20 mouse cellular contexts compared by ENCODE assay signal in genomic region chr17:36844725-36845124, GRCm38 (mm10). TPM values are rescaled to one million over a fixed set of nuclear protein-coding genes. Genes with fewer than 3 reads are reported as not detected.
DNase-seq lines count a peak whose midpoint lies in the region; ATAC-seq lines count a peak whose summit lies in the region.
"Had no signal": no experiment of that assay in that cellular context is flagged by ENCODE, and none has a peak within 500 bp of the region (broad histone marks: within the 10 kb centered on the region; RNA-seq: fewer than 3 reads in every experiment).

No protein-coding gene starts in this region.

- H3K4me1 ChIP-seq in lung, embryonic 15.5 days = 0 out of 2 replicates have a peak, but pooled peaks cover under 1% of the 10 kb centered on the region
- peaks cover 43% of the 10 kb centered on the region for H3K4me1 ChIP-seq in liver, embryonic 12.5 days
- no peaks in the 10 kb centered on the region for H3K4me1 ChIP-seq in forebrain, embryonic 14.5 days (ENCODE audit: control insufficient read depth, insufficient read depth, low read length)
- H3K4me1 ChIP-seq: forebrain, embryonic 12.5 days; midbrain, embryonic 13.5 days had no signal

- no peak overlapping the region for H3K9ac ChIP-seq in lung, embryonic 15.5 days
- H3K9ac ChIP-seq in liver, embryonic 12.5 days = no peak overlapping the region
- no peak overlapping the region for H3K9ac ChIP-seq in forebrain, embryonic 14.5 days (ENCODE audit: low read length)
- H3K9ac ChIP-seq: forebrain, embryonic 12.5 days; limb, embryonic 12.5 days; midbrain, embryonic 13.5 days; stomach, embryonic 15.5 days had no signal

- ATAC-seq in lung, embryonic 15.5 days (ENCODE audit: borderline replicate concordance, extremely low read depth, low FRiP score, low TSS enrichment) = peak; percentile 65; the same call in 1 of the 2 replicates
- no peak for ATAC-seq in liver, embryonic 12.5 days
- ATAC-seq in forebrain, embryonic 14.5 days = no peak
- ATAC-seq: midbrain, embryonic 13.5 days had no signal

- H3K9me3 ChIP-seq in lung, embryonic 15.5 days = no peaks in the 10 kb centered on the region
- no peaks in the 10 kb centered on the region for H3K9me3 ChIP-seq in liver, embryonic 12.5 days (replicated peaks)
- no peaks in the 10 kb centered on the region for H3K9me3 ChIP-seq in forebrain, embryonic 14.5 days (replicated peaks; ENCODE audit: control insufficient read depth, low read length)
- H3K9me3 ChIP-seq: forebrain, embryonic 12.5 days; limb, embryonic 12.5 days; midbrain, embryonic 13.5 days; stomach, embryonic 15.5 days had no signal

- H3K4me2 ChIP-seq in lung, embryonic 15.5 days = no peak overlapping the region
- peak overlapping the region; percentile 47 for H3K4me2 ChIP-seq in liver, embryonic 12.5 days
- H3K4me2 ChIP-seq in forebrain, embryonic 14.5 days (ENCODE audit: low read length) = no peak overlapping the region
- H3K4me2 ChIP-seq: forebrain, embryonic 12.5 days; limb, embryonic 12.5 days; midbrain, embryonic 13.5 days; stomach, embryonic 15.5 days had no signal

- no peak overlapping the region for H3K27ac ChIP-seq in lung, embryonic 15.5 days
- peak overlapping the region; percentile 28 for H3K27ac ChIP-seq in liver, embryonic 12.5 days
- no peak overlapping the region for H3K27ac ChIP-seq in forebrain, embryonic 14.5 days (ENCODE audit: low read depth, low read length)
- H3K27ac ChIP-seq: forebrain, embryonic 12.5 days; limb, embryonic 12.5 days; midbrain, embryonic 13.5 days; stomach, embryonic 15.5 days had no signal

- no peaks in the 10 kb centered on the region for H3K27me3 ChIP-seq in lung, embryonic 15.5 days
- H3K27me3 ChIP-seq in liver, embryonic 12.5 days (replicated peaks) = no peaks in the 10 kb centered on the region
- H3K27me3 ChIP-seq in forebrain, embryonic 14.5 days (replicated peaks; ENCODE audit: control insufficient read depth, insufficient read depth, low read length) = no peaks in the 10 kb centered on the region
- H3K27me3 ChIP-seq: forebrain, embryonic 12.5 days; limb, embryonic 12.5 days; midbrain, embryonic 13.5 days; stomach, embryonic 15.5 days had no signal

- WGBS in lung, embryonic 15.5 days = 32% methylated on average over 1 of the region's 1 CpGs
- 66% methylated on average over 1 of the region's 1 CpGs for WGBS in liver, embryonic 12.5 days (ENCODE audit: insufficient replicate concordance)
- WGBS in forebrain, embryonic 14.5 days = 82% methylated on average over 1 of the region's 1 CpGs

- no peaks in the 10 kb centered on the region for H3K36me3 ChIP-seq in lung, embryonic 15.5 days
- H3K36me3 ChIP-seq in liver, embryonic 12.5 days = no peaks in the 10 kb centered on the region
- no peaks in the 10 kb centered on the region for H3K36me3 ChIP-seq in forebrain, embryonic 14.5 days (ENCODE audit: control insufficient read depth, insufficient read depth, low read length)
- H3K36me3 ChIP-seq: stomach, embryonic 15.5 days had no signal

- DNase-seq in lung, postnatal 4 days = no peak
- peak; percentile 77 for DNase-seq in adrenal gland, adult 8-10 months
- DNase-seq in thymus, postnatal 25 days = no peak
- DNase-seq in retina, embryonic 14.5 days (ENCODE audit: low spot score) = no peak
- no peak for DNase-seq in forebrain, embryonic 14.5 days (ENCODE audit: low spot score)
- DNase-seq: cerebellum, postnatal 25 days; heart, postnatal 4 days; kidney, postnatal 4 days had no signal

- no peak overlapping the region for H3K4me3 ChIP-seq in lung, embryonic 15.5 days
- H3K4me3 ChIP-seq in liver, embryonic 12.5 days = no peak overlapping the region
- H3K4me3 ChIP-seq in forebrain, embryonic 14.5 days (ENCODE audit: low read depth, low read length) = no peak overlapping the region
- H3K4me3 ChIP-seq: forebrain, embryonic 12.5 days; limb, embryonic 12.5 days; midbrain, embryonic 13.5 days; stomach, embryonic 15.5 days had no signal

RNA-seq across cellular contexts. Expression of gene Trim26, which starts 7.8 kb away (rescaled TPM):
- polyA plus RNA-seq in lung, embryonic 15.5 days (2015; fragmentation: Nextera tagmentation; extraction: Ambion mirVana) = 39.2 and 43.6 TPM in 2 replicates
- 10 to 100 TPM; 60.6 to 88.8 (median 74.4) TPM for total RNA-seq in adrenal gland, adult 8-10 months (2022)
- 14.4 and 16.2 TPM in 2 replicates for polyA plus RNA-seq in liver, embryonic 12.5 days (2016; fragmentation: Nextera tagmentation; extraction: Ambion mirVana)
- polyA plus RNA-seq in forebrain, embryonic 14.5 days (2014; fragmentation: Nextera tagmentation; extraction: Ambion mirVana) = 21.7 and 23.3 TPM in 2 replicates

RNA-seq across cellular contexts. Expression of gene Trim15, which starts 22.3 kb away (rescaled TPM):
- 0.14 and 0.21 TPM in 2 replicates for polyA plus RNA-seq in lung, embryonic 15.5 days (2015; fragmentation: Nextera tagmentation; extraction: Ambion mirVana)
- under 1 TPM in 1 of 4 experiments, not detected in 3; 0.24 TPM for total RNA-seq in adrenal gland, adult 8-10 months (2022)
- 0.38 and 0.43 TPM in 2 replicates for polyA plus RNA-seq in liver, embryonic 12.5 days (2016; fragmentation: Nextera tagmentation; extraction: Ambion mirVana)
- polyA plus RNA-seq in forebrain, embryonic 14.5 days (2014; fragmentation: Nextera tagmentation; extraction: Ambion mirVana) = 0.48 and 0.49 TPM in 2 replicates
- total RNA-seq: gastrocnemius, adult 18-20 months; heart, postnatal 4 days; left cerebral cortex, adult 18-20 months had no signal
- polyA plus RNA-seq: activated CD4-positive, CD25-positive, alpha-beta regulatory T cell, adult 4 months; urinary bladder, adult 2 months had no signal

RNA-seq across cellular contexts. Expression of gene Trim10, which starts 24.6 kb away (rescaled TPM):
- 4.0 and 5.7 TPM in 2 replicates for polyA plus RNA-seq in lung, embryonic 15.5 days (2015; fragmentation: Nextera tagmentation; extraction: Ambion mirVana)
- under 1 TPM in 1 of 4 experiments, not detected in 3; 0.17 TPM for total RNA-seq in adrenal gland, adult 8-10 months (2022)
- 227 and 235 TPM in 2 replicates for polyA plus RNA-seq in liver, embryonic 12.5 days (2016; fragmentation: Nextera tagmentation; extraction: Ambion mirVana)
- 1.1 and 2.1 TPM in 2 replicates for polyA plus RNA-seq in forebrain, embryonic 14.5 days (2014; fragmentation: Nextera tagmentation; extraction: Ambion mirVana)
- total RNA-seq: gastrocnemius, adult 18-20 months; left cerebral cortex, adult 18-20 months had no signal
- polyA plus RNA-seq: inflammation-experienced regulatory T-cells, adult 6 months had no signal

RNA-seq across cellular contexts. Expression of gene H2-M10.6, which starts 32.8 kb away (rescaled TPM):
- polyA plus RNA-seq in lung, embryonic 15.5 days (2015; fragmentation: Nextera tagmentation; extraction: Ambion mirVana) = not detected in 2 replicates
- not detected for total RNA-seq in adrenal gland, adult 8-10 months (2022)
- polyA plus RNA-seq in liver, embryonic 12.5 days (2016; fragmentation: Nextera tagmentation; extraction: Ambion mirVana) = not detected in 2 replicates
- not detected in 2 replicates for polyA plus RNA-seq in forebrain, embryonic 14.5 days (2014; fragmentation: Nextera tagmentation; extraction: Ambion mirVana)
- total RNA-seq: gastrocnemius, adult 18-20 months; heart, postnatal 4 days; left cerebral cortex, adult 18-20 months had no signal
- polyA plus RNA-seq: activated CD4-positive, CD25-positive, alpha-beta regulatory T cell, adult 4 months; embryonic facial prominence, embryonic 11.5 days; forebrain, embryonic 12.5 days; inflammation-experienced regulatory T-cells, adult 6 months; limb, embryonic 12.5 days; midbrain, embryonic 13.5 days; stomach, embryonic 15.5 days; urinary bladder, adult 2 months had no signal

RNA-seq across cellular contexts. Expression of gene Trim40, which starts 45.2 kb away (rescaled TPM):
- not detected in 2 replicates for polyA plus RNA-seq in lung, embryonic 15.5 days (2015; fragmentation: Nextera tagmentation; extraction: Ambion mirVana)
- total RNA-seq in adrenal gland, adult 8-10 months (2022) = 1 to 10 TPM in 3 of 4 experiments, under 1 TPM in 1; 0.42 to 6.1 (median 3.3) TPM
- polyA plus RNA-seq in liver, embryonic 12.5 days (2016; fragmentation: Nextera tagmentation; extraction: Ambion mirVana) = not detected in 2 replicates
- polyA plus RNA-seq in forebrain, embryonic 14.5 days (2014; fragmentation: Nextera tagmentation; extraction: Ambion mirVana) = not detected in 2 replicates
- total RNA-seq: gastrocnemius, adult 18-20 months; heart, postnatal 4 days had no signal
- polyA plus RNA-seq: activated CD4-positive, CD25-positive, alpha-beta regulatory T cell, adult 4 months; embryonic facial prominence, embryonic 11.5 days; forebrain, embryonic 12.5 days; inflammation-experienced regulatory T-cells, adult 6 months; limb, embryonic 12.5 days; midbrain, embryonic 13.5 days had no signal

Comparison
In these comparisons a context has a peak if more than half of its experiments do, and no peak if none do; other contexts are left out.
1. RNA of gene Trim10, which starts 24.6 kb away (polyA plus RNA-seq): 227 to 235 TPM in liver, embryonic 12.5 days; 4.0 to 5.7 TPM in lung, embryonic 15.5 days and 1.1 to 2.1 TPM in forebrain, embryonic 14.5 days; every median in the first group is over 10 times any median in the second.